Mouse (Mus musculus) right cerebral cortex, postnatal 4 days (tissue): ENCODE measurements around the gene Synj2.

Source experiments
- DNase-seq: peaks from one replicate; pipeline ENCODE4 v3.0.0-alpha.2; 2022

The Synj2 gene

GRCm38 (mm10) chr17:6066021-6066420 is 124.9 kb downstream of the Synj2 start:
- no peak for DNase-seq

GRCm38 (mm10) chr17:6067613-6068012 is 126.5 kb downstream of the Synj2 start:
- DNase-seq = no peak

DNA sequence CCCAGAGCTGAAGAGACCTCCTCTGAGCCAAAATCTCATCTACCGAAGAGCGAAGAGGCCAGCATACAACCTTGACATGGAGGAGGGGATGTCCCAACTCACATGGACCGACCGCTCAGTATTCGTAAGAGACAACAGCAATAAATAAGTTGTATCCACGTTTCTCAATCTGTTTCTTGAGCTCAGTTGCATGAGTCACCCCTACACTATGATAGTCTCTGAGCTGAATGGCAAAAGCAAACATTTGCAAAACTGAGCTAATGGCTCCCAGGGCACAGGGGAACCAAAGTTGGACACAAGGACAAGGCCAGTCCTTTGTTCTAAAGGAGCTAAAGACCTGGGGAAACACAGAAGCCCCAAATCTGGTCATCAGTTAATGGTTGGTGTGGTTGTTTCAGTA is 128.8 kb downstream of the Synj2 start:
- DNase-seq = no peak

- no peak for DNase-seq
Observed at GRCm38 (mm10) chr17:6073405-6073804, 132.3 kb downstream of the Synj2 start.

DNA sequence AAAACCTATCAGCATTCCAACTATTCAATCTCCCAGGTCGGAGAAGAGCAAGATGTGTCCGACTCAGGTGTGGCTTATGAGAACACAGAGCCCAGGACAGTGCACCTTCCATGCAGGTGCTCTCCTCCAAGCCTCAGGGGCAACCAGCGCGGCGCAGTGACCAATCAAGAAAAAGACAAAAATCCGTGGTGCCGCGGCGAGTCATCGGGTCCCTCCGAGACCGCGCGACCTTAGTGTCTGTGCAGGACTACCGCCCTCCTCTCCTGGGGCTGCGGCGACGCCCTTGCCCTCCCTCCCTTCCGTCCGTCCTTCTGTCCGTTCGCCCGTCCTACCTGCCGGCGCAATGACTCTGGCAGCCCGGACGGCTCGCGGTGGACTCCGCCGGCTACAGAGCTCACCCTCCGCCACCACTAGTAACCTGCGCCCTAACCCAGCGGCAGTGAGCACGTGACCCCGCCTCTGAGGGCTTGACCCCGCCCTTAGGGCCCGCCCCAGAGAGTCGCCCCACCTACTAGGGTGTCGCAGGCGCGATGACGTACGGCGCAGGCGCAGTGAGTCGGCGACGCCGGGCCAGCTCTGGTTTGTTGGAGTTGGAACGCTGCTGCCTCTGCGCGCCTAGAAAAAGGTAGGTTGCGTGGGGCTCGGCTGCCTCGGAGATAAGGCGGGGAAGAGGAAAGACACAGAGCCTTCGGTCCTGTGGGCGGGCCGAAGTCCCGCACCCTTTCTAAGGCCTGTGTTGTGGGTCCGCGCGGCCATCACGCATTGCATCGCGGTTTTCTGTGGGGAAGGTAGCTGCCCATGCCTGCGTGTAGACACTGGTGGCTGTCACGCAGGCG is 138.4 kb downstream of the Synj2 start, which contains the start of the genes Serac1 and Gtf2h5:
Gene Serac1, minus strand, starts transcription at position 455 of the 836 bp plus-strand sequence.
Gene Gtf2h5, plus strand, starts transcription at position 500 of the 836 bp plus-strand sequence.
- DNase-seq = peak; percentile 98

DNA sequence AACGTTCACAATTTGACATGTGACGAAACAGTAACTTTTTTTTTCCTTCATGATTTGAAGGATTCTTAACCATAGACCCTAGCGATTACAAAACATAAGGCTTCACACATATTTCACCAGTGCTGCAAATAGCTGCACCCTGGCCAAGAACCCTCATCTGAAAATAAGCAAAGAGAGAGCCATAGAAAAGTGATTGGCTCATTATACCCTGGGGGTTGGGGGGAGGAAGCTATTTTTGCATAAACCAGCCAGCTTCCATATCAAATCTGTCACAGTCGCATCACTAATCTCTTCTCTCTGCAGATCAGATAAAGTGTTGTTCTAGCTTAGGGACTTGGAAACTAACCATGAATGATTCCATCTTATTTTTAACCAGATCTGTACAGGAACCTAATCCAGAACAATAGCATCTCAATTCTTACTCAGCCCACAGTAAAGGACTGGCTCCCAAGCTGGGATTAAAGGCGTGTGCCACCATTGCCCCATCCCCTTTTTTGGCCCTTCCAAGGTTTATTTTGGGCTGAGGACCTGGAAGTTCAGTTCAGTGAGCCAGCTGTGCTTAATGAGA is 142.3 kb downstream of the Synj2 start:
- DNase-seq = no peak

DNA sequence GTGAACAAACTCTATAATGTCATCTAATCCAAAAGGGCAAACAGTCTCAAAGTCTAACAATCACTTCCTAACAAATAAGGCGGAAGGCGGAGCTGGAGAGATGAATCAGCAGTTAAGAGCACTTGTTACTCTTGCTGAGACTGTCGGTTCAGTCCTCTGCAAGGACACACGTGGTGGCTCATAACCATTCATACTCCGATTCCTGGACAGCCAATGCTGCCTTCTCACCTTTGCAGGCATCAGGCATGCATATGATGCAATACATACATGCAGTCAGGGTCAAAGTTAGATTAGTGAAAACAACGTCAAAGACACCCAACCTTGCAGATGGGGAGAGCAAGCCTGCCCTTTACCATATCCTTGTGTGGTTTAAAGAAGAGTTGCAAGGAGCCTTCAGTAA is 150.5 kb downstream of the Synj2 start:
- DNase-seq = no peak
